Mouse (Mus musculus): ENCODE measurements around the gene Tmem127. TPM values are rescaled to one million over a fixed set of nuclear protein-coding genes. Genes with fewer than 3 reads are reported as not detected.

Tmem127 gene
- total RNA-seq, 2 experiments from 2014 or later = 26.4 to 28.8 TPM

Other genes starting within 250 kb of the Tmem127 start
- gene Ap4e1, start 239.2 kb upstream of the Tmem127 start, total RNA-seq (2021) = 1 to 10 TPM; 5.4 to 6.4 TPM
- 10 to 100 TPM; 20.3 to 21.1 TPM for gene Blvra, start 177.2 kb upstream of the Tmem127 start, total RNA-seq (2021)
- gene Ncaph, start 114.0 kb upstream of the Tmem127 start, total RNA-seq (2021) = 1 to 10 TPM in 1 of 2 experiments, under 1 TPM in 1; 0.79 to 1.3 TPM
- 10 to 100 TPM; 17.3 to 18.3 TPM for gene Itpripl1, start 104.5 kb upstream of the Tmem127 start, total RNA-seq (2021)
- under 1 TPM; 0.23 to 0.32 TPM for gene 1810024B03Rik, start 39.6 kb upstream of the Tmem127 start, total RNA-seq (2021)
- gene Snrnp200, start 39.5 kb upstream of the Tmem127 start, total RNA-seq (2021) = 10 to 100 TPM; 65.2 to 66.4 TPM
- 10 to 100 TPM; 56.2 to 68.7 TPM for gene Ciao1, start 92 bp upstream of the Tmem127 start, total RNA-seq (2021)
- 100 to 1,000 TPM; 157 to 176 TPM for gene Stard7, start 22.3 kb downstream of the Tmem127 start, total RNA-seq (2021)
- gene Dusp2, start 88.3 kb downstream of the Tmem127 start, total RNA-seq (2021) = 1 to 10 TPM in 1 of 2 experiments, under 1 TPM in 1; 0.57 to 2.0 TPM
- not detected for gene Astl, start 90.7 kb downstream of the Tmem127 start, total RNA-seq (2021)
- gene Adra2b, start 115.3 kb downstream of the Tmem127 start, total RNA-seq (2021) = under 1 TPM; 0.72 to 0.77 TPM
- gene Gpat2, start 177.3 kb downstream of the Tmem127 start, total RNA-seq (2021) = not detected
- 10 to 100 TPM; 48.1 to 52.5 TPM for gene Fahd2a, start 196.7 kb downstream of the Tmem127 start, total RNA-seq (2021)

Measured in heart, adult 18-20 months (tissue).